Mouse (Mus musculus): ENCODE results near the gene Sgce. TPM values are rescaled to one million over a fixed set of nuclear protein-coding genes. Genes with fewer than 3 reads are reported as not detected.

The Sgce gene
- polyA plus RNA-seq, 1 experiment from 2014 or later = 72.9 TPM

- Histone ChIP-seq H3K4me1 (no peaks in the 10 kb centered on the region), H3K4me3 (replicated peaks) (no peak overlapping the region), H3K9me3 (replicated peaks) (no peaks in the 10 kb centered on the region), H3K9ac (no peak overlapping the region), H3K4me2 (replicated peaks) (no peak overlapping the region), H3K36me3 (peaks cover 20% of the 10 kb centered on the region; the same call in 1 of the 2 replicates), H3K27ac (replicated peaks) (no peak overlapping the region), H3K27me3 (no peaks in the 10 kb centered on the region)
- ATAC-seq (ENCODE audit: insufficient number of reproducible peaks, low FRiP score, low TSS enrichment, low read depth) = no peak
- WGBS = 88% methylated on average over 7 of the region's 7 CpGs
These were observed 104.9 kb downstream of the Sgce start for GRCm38 (mm10) chr6:4642068-4642467.

- Histone ChIP-seq H3K27me3 (no peaks in the 10 kb centered on the region), H3K4me2 (replicated peaks) (no peak overlapping the region), H3K9ac (no peak overlapping the region), H3K4me3 (replicated peaks) (no peak overlapping the region), H3K27ac (replicated peaks) (no peak overlapping the region), H3K4me1 (no peaks in the 10 kb centered on the region), H3K9me3 (replicated peaks) (no peaks in the 10 kb centered on the region), H3K36me3 (peaks cover 13% of the 10 kb centered on the region; the same call in 1 of the 2 replicates)
- no peak for ATAC-seq (ENCODE audit: insufficient number of reproducible peaks, low FRiP score, low TSS enrichment, low read depth)
- WGBS = 83% methylated on average over 1 of the region's 1 CpGs
These were observed 112.2 kb downstream of the Sgce start for GRCm38 (mm10) chr6:4634804-4635203.

GRCm38 (mm10) chr6:4633189-4633588, 113.8 kb downstream of the Sgce start:
- Histone ChIP-seq H3K9ac (no peak overlapping the region), H3K4me2 (replicated peaks) (no peak overlapping the region), H3K36me3 (peaks cover 18% of the 10 kb centered on the region; the same call in 1 of the 2 replicates), H3K4me3 (replicated peaks) (no peak overlapping the region), H3K27me3 (no peaks in the 10 kb centered on the region), H3K4me1 (no peaks in the 10 kb centered on the region), H3K9me3 (replicated peaks) (no peaks in the 10 kb centered on the region), H3K27ac (replicated peaks) (no peak overlapping the region)
- WGBS = 79% methylated on average over 4 of the region's 4 CpGs
- no peak for ATAC-seq (ENCODE audit: insufficient number of reproducible peaks, low FRiP score, low TSS enrichment, low read depth)

- Histone ChIP-seq H3K9ac (no peak overlapping the region), H3K27me3 (no peaks in the 10 kb centered on the region), H3K4me1 (no peaks in the 10 kb centered on the region), H3K4me2 (replicated peaks) (no peak overlapping the region), H3K9me3 (replicated peaks) (no peaks in the 10 kb centered on the region), H3K27ac (replicated peaks) (no peak overlapping the region), H3K36me3 (peaks cover 11% of the 10 kb centered on the region; the same call in 1 of the 2 replicates), H3K4me3 (replicated peaks) (no peak overlapping the region)
- WGBS = 61% methylated on average over 3 of the region's 3 CpGs
- ATAC-seq (ENCODE audit: insufficient number of reproducible peaks, low FRiP score, low TSS enrichment, low read depth) = no peak
These were observed 115.5 kb downstream of the Sgce start for GRCm38 (mm10) chr6:4631464-4631863.

Other genes starting within 250 kb of the Sgce start
- 2,269 and 2,307 TPM in 2 replicates for gene Col1a2, start 242.4 kb downstream of the Sgce start, polyA plus RNA-seq (2015; fragmentation: Nextera tagmentation; extraction: Ambion mirVana)
- gene Casd1, start 146.4 kb downstream of the Sgce start, polyA plus RNA-seq (2015; fragmentation: Nextera tagmentation; extraction: Ambion mirVana) = 26.8 and 29.6 TPM in 2 replicates
- gene Peg10, start 99 bp upstream of the Sgce start, polyA plus RNA-seq (2015; fragmentation: Nextera tagmentation; extraction: Ambion mirVana) = 8.9 and 10.0 TPM in 2 replicates
- 13.7 and 14.8 TPM in 2 replicates for gene Ppp1r9a, start 155.7 kb upstream of the Sgce start, polyA plus RNA-seq (2015; fragmentation: Nextera tagmentation; extraction: Ambion mirVana)

Measured in embryonic facial prominence, embryonic 15.5 days (tissue).